Mouse (Mus musculus) small intestine, adult 2 months (tissue): ENCODE data around the gene Vmp1. TPM values are rescaled to one million over a fixed set of nuclear protein-coding genes. Genes with fewer than 3 reads are reported as not detected.

Source experiments
- H3K27ac ChIP-seq: fragments of 200-500 bp; 2 replicates; pipeline ENCODE4 v1.5.1; 2012; ENCODE audit warnings: low read depth, low read length, control low read depth, inconsistent platforms; ENCODE audit not compliant: insufficient read depth
- H3K27me3 ChIP-seq: fragments of 200-500 bp; 2 replicates; pipeline ENCODE4 v1.6.1; 2012; ENCODE audit warnings: mild to moderate bottlenecking, moderate library complexity, low read length, inconsistent platforms; ENCODE audit not compliant: control insufficient read depth, insufficient read depth
- H3K36me3 ChIP-seq: fragments of 200-500 bp; 2 replicates; pipeline ENCODE4 v1.6.1; 2012; ENCODE audit warnings: mild to moderate bottlenecking, low read length, control low read depth, inconsistent platforms; ENCODE audit not compliant: control insufficient read depth, insufficient read depth
- H3K4me1 ChIP-seq: fragments of 200-500 bp; 2 replicates; pipeline ENCODE4 v1.6.1; 2012; ENCODE audit warnings: low read length, inconsistent platforms, mixed read lengths; ENCODE audit not compliant: control insufficient read depth, insufficient read depth, insufficient read length
- H3K4me3 ChIP-seq: fragments of 200-500 bp; 2 replicates; pipeline ENCODE4 v1.5.1; 2012; ENCODE audit warnings: low read depth, mild to moderate bottlenecking, control low read depth, inconsistent platforms, low read length, moderate library complexity
- CTCF ChIP-seq: fragments of 200-500 bp; IDR thresholded peaks from 2 replicates; pipeline ENCODE4 v1.5.1; 2012; ENCODE audit warnings: low read depth, mild to moderate bottlenecking, control low read depth, inconsistent platforms, low read length, moderate library complexity, mixed read lengths; ENCODE audit not compliant: insufficient replicate concordance, insufficient read length; ENCODE audit errors: extremely low read depth
- POLR2A ChIP-seq: fragments of 200-500 bp; IDR thresholded peaks from 2 replicates; pipeline ENCODE4 v1.6.1; 2012; ENCODE audit warnings: low read depth, mild to moderate bottlenecking, control low read depth, inconsistent platforms, low read length, moderate library complexity
- WGBS: fragments of 180-500 bp; shearing (Covaris S2); methylation state at CpG from one replicate; pipeline ENCODE4 v1.1.7; 2018; 5-methylcytosine and 5-hydroxymethylcytosine counted together
- polyA plus RNA-seq: library from polyadenylated mRNA; depleted of rRNA; stranded (reverse); fragments of >200 nt; gene quantifications from 2 replicates; pipeline ENCODE4 v1.2.3, GENCODE M21; 2012

The Vmp1 gene
- polyA plus RNA-seq, 1 experiment = 38.8 TPM

DNA sequence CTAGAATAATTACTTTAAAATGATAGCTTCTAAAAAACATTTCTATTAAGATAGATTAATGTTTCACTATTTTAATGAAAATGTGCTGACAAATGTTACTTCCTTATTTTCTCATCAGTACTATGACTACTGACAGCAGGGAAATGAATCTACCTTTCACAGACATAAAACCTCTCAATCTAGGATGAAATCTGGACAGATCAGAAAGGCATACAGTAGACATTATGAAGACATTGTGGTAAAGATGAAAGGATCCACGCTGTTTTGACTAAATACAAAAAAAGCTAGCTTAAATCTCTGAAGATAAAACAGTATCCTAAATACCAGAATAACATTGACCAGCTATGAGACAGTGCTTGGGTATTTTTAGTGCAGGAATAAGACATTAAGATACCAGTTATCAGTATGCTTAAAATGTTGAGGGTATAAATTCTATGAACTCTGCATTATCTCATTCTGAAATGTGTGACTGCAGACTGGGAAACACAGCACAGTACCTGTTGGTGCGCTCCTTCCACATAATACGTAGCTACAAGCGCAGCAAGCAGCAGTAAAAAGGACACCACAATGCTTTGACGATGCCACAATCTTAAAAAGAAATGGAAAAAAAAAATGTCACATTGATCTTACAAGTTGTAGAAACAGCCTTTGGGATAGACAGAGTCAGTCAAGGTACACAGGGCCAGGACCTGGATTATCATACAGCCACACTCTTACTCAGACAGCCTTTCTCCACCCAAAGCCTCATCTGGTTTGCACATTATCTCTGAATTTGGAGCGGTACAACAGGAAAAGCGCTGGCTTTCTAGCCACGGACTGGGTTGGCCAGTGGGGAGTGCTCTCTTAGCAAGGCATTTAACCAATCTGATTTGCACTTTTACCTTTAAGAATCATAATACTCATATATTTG lies 20.4 kb downstream of the Vmp1 start:
- no peaks in the 10 kb centered on the region for H3K27me3 ChIP-seq
- WGBS = 90% methylated on average over 8 of the region's 8 CpGs
- no peaks in the 10 kb centered on the region for H3K4me1 ChIP-seq
- H3K36me3 ChIP-seq = peaks cover 42% of the 10 kb centered on the region
- no peak overlapping the region for H3K27ac ChIP-seq
- no peak overlapping the region for H3K4me3 ChIP-seq
- TF ChIP-seq POLR2A (no peak), CTCF (no peak)

DNA sequence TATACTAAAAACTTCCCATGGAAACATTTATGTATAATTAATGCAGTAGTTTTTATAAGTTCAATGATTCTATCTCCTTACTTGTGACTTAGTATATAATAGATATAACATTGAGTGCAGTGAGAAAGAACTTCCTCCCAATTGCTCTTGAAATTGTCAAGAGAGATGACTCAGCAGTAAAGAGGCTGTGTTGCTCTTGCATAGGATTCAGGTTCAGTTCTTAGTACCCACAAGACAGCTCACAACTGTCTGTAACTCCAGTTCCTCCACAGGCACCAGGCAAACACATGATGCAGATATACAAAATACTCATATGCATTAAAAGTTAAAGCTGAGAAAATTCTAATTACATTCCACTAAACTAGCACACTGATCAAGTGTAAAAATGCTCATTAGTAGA lies 25.8 kb downstream of the Vmp1 start:
- Histone ChIP-seq H3K4me3 (no peak overlapping the region), H3K27me3 (no peaks in the 10 kb centered on the region), H3K36me3 (peaks cover 41% of the 10 kb centered on the region), H3K4me1 (no peaks in the 10 kb centered on the region), H3K27ac (no peak overlapping the region)
- TF ChIP-seq POLR2A (no peak), CTCF (no peak)

DNA sequence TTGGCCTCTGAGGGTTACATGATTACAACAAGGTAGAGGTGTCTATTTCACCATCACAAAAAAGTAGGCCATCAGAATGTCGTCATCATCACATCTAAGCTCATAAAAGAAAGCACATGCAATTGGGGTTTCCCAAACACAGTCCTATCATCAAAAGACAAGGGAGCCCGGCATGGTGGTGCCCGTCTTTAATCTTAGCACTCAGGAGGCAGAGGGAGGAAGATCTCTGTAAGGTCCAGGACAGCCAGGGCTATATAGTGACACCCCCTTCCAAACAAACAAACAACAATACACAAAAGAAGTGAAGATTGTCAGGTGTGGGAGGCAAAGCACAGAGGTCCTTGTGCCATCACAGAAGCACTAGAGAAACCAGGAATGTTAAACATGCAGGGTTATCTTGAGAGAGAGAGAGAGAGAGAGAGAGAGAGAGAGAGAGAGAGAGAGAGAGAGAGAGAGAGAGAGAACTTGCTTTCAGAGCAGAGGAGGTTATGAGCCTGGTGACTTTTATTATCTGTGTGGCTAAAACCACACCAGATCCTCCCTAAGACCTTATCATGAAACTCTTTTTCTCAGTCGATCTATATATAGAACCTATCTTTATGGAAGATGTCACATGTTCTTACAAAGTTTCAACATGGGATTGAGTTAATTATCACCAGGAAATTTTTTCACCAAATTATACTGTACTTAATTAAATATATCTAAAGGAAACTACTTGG lies 26.6 kb downstream of the Vmp1 start:
- TF ChIP-seq CTCF (no peak), POLR2A (no peak)
- Histone ChIP-seq H3K4me3 (no peak overlapping the region), H3K4me1 (no peaks in the 10 kb centered on the region), H3K27ac (no peak overlapping the region), H3K36me3 (peaks cover 37% of the 10 kb centered on the region), H3K27me3 (no peaks in the 10 kb centered on the region)
- 60% methylated on average over 4 of the region's 4 CpGs for WGBS

DNA sequence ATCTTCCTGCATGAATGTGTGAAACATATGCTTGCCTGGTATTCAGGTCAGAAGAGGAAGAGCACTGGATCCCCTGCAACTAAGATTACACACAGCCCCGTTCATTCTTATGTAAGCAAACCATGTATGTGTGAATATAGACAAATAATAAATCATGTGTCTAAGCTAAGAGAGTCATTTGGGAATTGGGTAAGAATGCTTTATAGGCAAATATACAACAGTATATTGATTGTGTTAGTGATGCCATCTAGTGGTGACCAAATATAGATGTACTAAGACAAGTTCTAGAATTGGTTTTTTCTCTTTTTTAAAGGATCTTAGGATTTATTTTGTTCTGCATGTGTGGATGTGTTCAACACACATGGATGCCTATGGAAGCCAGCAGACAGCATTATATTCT lies 28.0 kb downstream of the Vmp1 start:
- TF ChIP-seq CTCF (no peak), POLR2A (no peak)
- no peak overlapping the region for H3K27ac ChIP-seq
- no peaks in the 10 kb centered on the region for H3K4me1 ChIP-seq
- 7% methylated on average over 1 of the region's 1 CpGs for WGBS
- peaks cover 30% of the 10 kb centered on the region for H3K36me3 ChIP-seq
- H3K27me3 ChIP-seq = no peaks in the 10 kb centered on the region
- H3K4me3 ChIP-seq = no peak overlapping the region

DNA sequence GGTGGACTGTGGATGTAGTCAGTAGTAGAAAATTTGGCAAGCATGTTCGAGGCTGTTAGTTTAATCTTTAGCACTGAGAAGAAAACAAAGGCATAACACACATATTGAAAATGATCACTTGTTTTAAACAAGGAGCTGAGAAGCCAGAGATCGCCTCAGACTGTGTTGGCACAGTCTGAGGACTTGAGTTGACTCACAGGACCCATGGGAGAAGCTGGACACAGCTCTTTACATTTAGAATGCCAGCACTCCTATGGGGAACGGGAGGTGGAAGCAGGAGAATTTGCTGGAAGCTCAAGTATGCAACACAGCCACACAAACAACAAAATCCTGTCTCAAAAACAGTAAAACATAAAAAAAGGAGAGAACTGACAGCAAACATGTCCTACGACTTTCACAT lies 29.5 kb downstream of the Vmp1 start:
- TF ChIP-seq CTCF (no peak), POLR2A (no peak)
- Histone ChIP-seq H3K4me1 (no peaks in the 10 kb centered on the region), H3K27me3 (no peaks in the 10 kb centered on the region), H3K36me3 (peaks cover 25% of the 10 kb centered on the region), H3K4me3 (no peak overlapping the region), H3K27ac (no peak overlapping the region)
- 80% methylated on average over 4 of the region's 4 CpGs for WGBS

DNA sequence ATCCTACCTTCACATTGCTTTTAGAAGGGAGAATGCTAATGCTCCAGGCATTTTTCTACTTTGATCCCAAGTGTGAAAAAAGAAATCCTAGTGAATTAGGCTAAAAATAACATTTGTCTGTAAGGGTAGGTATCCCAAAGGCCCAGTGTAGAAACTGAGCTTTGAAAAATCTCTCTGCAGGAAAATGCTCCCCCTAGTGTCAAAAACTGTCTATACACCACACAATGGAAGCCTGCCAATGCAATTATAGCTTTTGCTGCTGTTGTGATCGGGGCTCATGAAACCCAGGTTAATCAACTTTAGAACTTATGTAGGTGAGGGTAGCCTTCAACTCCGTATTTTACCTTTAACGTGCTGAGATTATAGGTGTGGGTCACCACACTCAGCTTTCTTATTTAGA lies 30.2 kb downstream of the Vmp1 start:
- 13% methylated on average over 3 of the region's 3 CpGs for WGBS
- Histone ChIP-seq H3K4me3 (no peak overlapping the region), H3K4me1 (no peaks in the 10 kb centered on the region), H3K36me3 (peaks cover 20% of the 10 kb centered on the region), H3K27ac (no peak overlapping the region), H3K27me3 (no peaks in the 10 kb centered on the region)
- TF ChIP-seq CTCF (no peak), POLR2A (no peak)

DNA sequence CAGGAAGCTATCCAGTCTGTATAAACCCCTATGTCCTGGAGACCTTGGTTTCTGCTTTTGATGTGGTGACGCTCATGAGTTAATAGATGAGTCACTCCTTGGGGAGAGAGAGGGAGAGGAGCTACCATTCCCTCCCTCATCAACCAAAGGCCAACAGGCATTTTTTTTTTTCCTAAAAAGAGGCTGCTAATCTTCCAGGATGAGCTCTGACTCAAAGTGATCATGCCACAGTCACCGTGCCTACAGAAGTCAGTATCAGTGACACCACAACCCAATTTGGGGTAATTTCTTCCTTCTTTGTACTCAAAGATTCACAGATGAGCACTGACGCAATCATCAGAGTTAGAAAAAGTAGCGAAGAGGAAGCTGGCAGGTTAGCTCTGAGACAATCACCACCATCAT lies 31.1 kb downstream of the Vmp1 start:
- H3K4me3 ChIP-seq = no peak overlapping the region
- peak overlapping the region; percentile 31; the same call in 1 of the 2 replicates for H3K27ac ChIP-seq
- no peaks in the 10 kb centered on the region for H3K4me1 ChIP-seq
- no peak for TF ChIP-seq CTCF
- TF ChIP-seq POLR2A = no peak
- no peaks in the 10 kb centered on the region for H3K27me3 ChIP-seq
- H3K36me3 ChIP-seq = peaks cover 18% of the 10 kb centered on the region
- 80% methylated on average over 4 of the region's 4 CpGs for WGBS
